Mouse (Mus musculus): ENCODE results near the gene Glmp.
"Not testable (repeated sequence)": the region's sequence is repeated elsewhere in the genome, so short reads cannot be mapped to it uniquely, and the experiment has no call there.

GRCm38 (mm10) chr3:88295272-88295671 is 29.6 kb upstream of the Glmp start:
- not testable (repeated sequence) for TF ChIP-seq CTCF (IDR thresholded peaks at IDR 0.05; ENCODE audit: borderline replicate concordance, extremely low read depth, insufficient read depth, insufficient read length); POLR2A (IDR thresholded peaks at IDR 0.05; ENCODE audit: borderline replicate concordance, extremely low read depth, insufficient read depth, insufficient read length, poor library complexity, severe bottlenecking)
